Mouse (Mus musculus): ENCODE results near the gene Atg16l2. TPM values are rescaled to one million over a fixed set of nuclear protein-coding genes. Genes with fewer than 3 reads are reported as not detected.
A peak's percentile ranks its signal among the peaks of the same experiment; 100 is the strongest.

Atg16l2 gene
- polyA plus RNA-seq, 1 experiment from 2014 or later, result 13.1 TPM

DNA sequence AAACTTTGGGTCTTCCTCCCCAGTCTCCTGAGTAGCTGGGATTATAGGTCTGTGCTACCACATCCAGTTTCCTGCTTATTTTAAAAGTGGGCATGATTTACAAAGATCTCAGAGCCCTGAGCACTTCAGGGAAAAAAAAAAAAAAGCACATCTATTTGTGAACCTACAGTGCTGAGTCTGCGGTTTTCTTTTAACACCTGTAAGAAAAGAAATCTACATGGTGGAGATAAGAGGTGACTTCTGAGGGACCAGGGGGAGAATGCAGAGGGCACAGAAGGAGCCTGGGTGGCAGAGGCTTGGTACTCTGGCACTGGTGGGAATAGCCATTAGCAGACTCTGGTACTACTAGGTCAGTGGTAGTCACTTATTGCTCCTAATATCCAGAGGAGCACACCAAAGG lies 17.7 kb upstream of the Atg16l2 start:
- no peak overlapping the region for H3K4me3 ChIP-seq
- WGBS, result 88% methylated on average over 1 of the region's 1 CpGs
- 0 out of 2 replicates have a peak, but pooled peaks cover 3% of the 10 kb centered on the region for H3K36me3 ChIP-seq (replicated peaks)
- H3K4me1 ChIP-seq, result peaks cover 42% of the 10 kb centered on the region
- DNase-seq (ENCODE audit: low spot score), result no peak
- H3K9me3 ChIP-seq, result no peaks in the 10 kb centered on the region
- H3K27me3 ChIP-seq (replicated peaks; ENCODE audit: low read depth, poor library complexity, severe bottlenecking), result peaks cover 65% of the 10 kb centered on the region
- no peak overlapping the region for H3K27ac ChIP-seq (replicated peaks)

DNA sequence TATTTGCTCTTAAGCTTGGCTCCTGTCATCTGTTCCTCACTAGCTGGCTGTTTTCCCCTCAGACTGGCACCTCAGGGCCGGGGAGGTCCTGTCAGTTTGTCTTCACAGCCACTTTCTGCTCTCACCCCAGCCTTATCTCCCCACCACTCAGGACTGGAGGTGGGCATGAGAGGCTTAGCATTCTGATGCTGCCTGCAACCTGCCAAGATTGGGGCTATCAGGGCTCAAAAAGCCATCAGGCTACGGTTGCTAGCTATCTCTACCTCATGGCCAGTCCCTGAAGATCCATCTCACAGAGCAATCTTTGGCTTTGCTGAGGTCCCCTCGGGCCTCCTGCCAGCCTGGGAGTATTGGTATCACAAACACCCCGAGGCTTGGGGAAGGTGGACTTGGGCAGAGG lies 16.8 kb upstream of the Atg16l2 start:
- no peak overlapping the region for H3K4me3 ChIP-seq
- no peaks in the 10 kb centered on the region for H3K9me3 ChIP-seq
- peaks cover 36% of the 10 kb centered on the region for H3K4me1 ChIP-seq
- peaks cover 61% of the 10 kb centered on the region for H3K27me3 ChIP-seq (replicated peaks; ENCODE audit: low read depth, poor library complexity, severe bottlenecking)
- H3K36me3 ChIP-seq (replicated peaks), result 0 out of 2 replicates have a peak, but pooled peaks cover 3% of the 10 kb centered on the region
- no peak overlapping the region for H3K27ac ChIP-seq (replicated peaks)
- 68% methylated on average over 4 of the region's 4 CpGs for WGBS
- no peak for DNase-seq (ENCODE audit: low spot score)

GRCm38 (mm10) chr7:101317014-101317413 lies 15.0 kb upstream of the Atg16l2 start, which contains the start of gene Stard10:
Stard10 (plus strand) TSS chr7:101317086.
- H3K9me3 ChIP-seq, result no peaks in the 10 kb centered on the region
- H3K36me3 ChIP-seq (replicated peaks), result no peaks in the 10 kb centered on the region
- H3K4me3 ChIP-seq, result no peak within 1 kb of the TSS
- peaks cover 43% of the 10 kb centered on the region for H3K27me3 ChIP-seq (replicated peaks; ENCODE audit: low read depth, poor library complexity, severe bottlenecking)
- peaks cover 17% of the 10 kb centered on the region for H3K4me1 ChIP-seq
- WGBS, result 84% methylated on average over 3 of the region's 3 CpGs
- DNase-seq (ENCODE audit: low spot score), result no peak
- H3K27ac ChIP-seq (replicated peaks), result no peak within 1 kb of the TSS

GRCm38 (mm10) chr7:101316591-101317001 lies 14.5 kb upstream of the Atg16l2 start:
- Histone ChIP-seq H3K27me3 (replicated peaks; ENCODE audit: low read depth, poor library complexity, severe bottlenecking) (peaks cover 38% of the 10 kb centered on the region), H3K4me3 (no peak overlapping the region), H3K4me1 (peaks cover 13% of the 10 kb centered on the region), H3K9me3 (no peaks in the 10 kb centered on the region), H3K27ac (replicated peaks) (no peak overlapping the region), H3K36me3 (replicated peaks) (no peaks in the 10 kb centered on the region)
- 68% methylated on average over 6 of the region's 6 CpGs for WGBS
- DNase-seq (ENCODE audit: low spot score), result no peak

GRCm38 (mm10) chr7:101315699-101316098 lies 13.6 kb upstream of the Atg16l2 start:
- Histone ChIP-seq H3K9me3 (no peaks in the 10 kb centered on the region), H3K4me3 (no peak overlapping the region), H3K27me3 (replicated peaks; ENCODE audit: low read depth, poor library complexity, severe bottlenecking) (peaks cover 32% of the 10 kb centered on the region), H3K27ac (replicated peaks) (no peak overlapping the region), H3K4me1 (peaks cover 11% of the 10 kb centered on the region; the same call in 1 of the 2 replicates), H3K36me3 (replicated peaks) (no peaks in the 10 kb centered on the region)
- no peak for DNase-seq (ENCODE audit: low spot score)

DNA sequence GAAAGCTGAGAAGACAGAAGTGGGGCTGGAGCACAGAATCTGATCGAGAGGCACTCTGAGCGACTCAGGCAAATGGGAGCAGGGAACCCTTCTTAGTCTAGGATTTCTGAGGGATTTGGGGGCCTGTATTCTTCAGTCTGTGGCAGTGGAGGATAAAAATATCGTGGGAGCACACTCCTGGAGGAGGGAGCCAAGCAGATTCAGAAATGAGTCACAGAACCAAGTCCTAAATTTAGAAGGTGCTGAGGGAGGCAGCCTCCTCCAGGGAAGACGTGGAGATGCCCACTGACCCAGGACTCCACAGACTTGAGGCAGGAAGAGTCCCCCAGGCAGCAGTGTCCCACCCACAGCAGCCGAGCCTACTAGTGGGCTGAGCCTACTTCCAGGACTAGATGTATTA lies 12.3 kb upstream of the Atg16l2 start:
- no peaks in the 10 kb centered on the region for H3K9me3 ChIP-seq
- H3K27me3 ChIP-seq (replicated peaks; ENCODE audit: low read depth, poor library complexity, severe bottlenecking), result peaks cover 19% of the 10 kb centered on the region
- no peak for DNase-seq (ENCODE audit: low spot score)
- no peaks in the 10 kb centered on the region for H3K36me3 ChIP-seq (replicated peaks)
- H3K4me1 ChIP-seq, result peaks cover 11% of the 10 kb centered on the region; the same call in 1 of the 2 replicates
- no peak overlapping the region for H3K27ac ChIP-seq (replicated peaks)
- 65% methylated on average over 5 of the region's 5 CpGs for WGBS
- no peak overlapping the region for H3K4me3 ChIP-seq

GRCm38 (mm10) chr7:101313033-101313432 lies 11.0 kb upstream of the Atg16l2 start:
- H3K9me3 ChIP-seq, result no peaks in the 10 kb centered on the region
- H3K27ac ChIP-seq (replicated peaks), result no peak overlapping the region
- DNase-seq (ENCODE audit: low spot score), result no peak
- H3K4me3 ChIP-seq, result no peak overlapping the region
- H3K36me3 ChIP-seq (replicated peaks), result no peaks in the 10 kb centered on the region
- 89% methylated on average over 3 of the region's 3 CpGs for WGBS
- peaks cover 11% of the 10 kb centered on the region; the same call in 1 of the 2 replicates for H3K4me1 ChIP-seq
- peaks cover 5% of the 10 kb centered on the region for H3K27me3 ChIP-seq (replicated peaks; ENCODE audit: low read depth, poor library complexity, severe bottlenecking)

- WGBS, result 39% methylated on average over 2 of the region's 2 CpGs
- no peaks in the 10 kb centered on the region for H3K9me3 ChIP-seq
- DNase-seq (ENCODE audit: low spot score), result no peak
- H3K4me3 ChIP-seq, result peak overlapping the region; percentile 74
- H3K27me3 ChIP-seq (replicated peaks; ENCODE audit: low read depth, poor library complexity, severe bottlenecking), result no peaks in the 10 kb centered on the region
- H3K27ac ChIP-seq (replicated peaks), result peak overlapping the region; percentile 92
- H3K36me3 ChIP-seq (replicated peaks), result no peaks in the 10 kb centered on the region
- H3K4me1 ChIP-seq, result peaks cover 11% of the 10 kb centered on the region; the same call in 1 of the 2 replicates
Observed at GRCm38 (mm10) chr7:101311061-101311460, 9.0 kb upstream of the Atg16l2 start.

GRCm38 (mm10) chr7:101310327-101311028 lies 8.4 kb upstream of the Atg16l2 start:
- H3K9me3 ChIP-seq, result no peaks in the 10 kb centered on the region
- no peaks in the 10 kb centered on the region for H3K36me3 ChIP-seq (replicated peaks)
- peaks cover 11% of the 10 kb centered on the region; the same call in 1 of the 2 replicates for H3K4me1 ChIP-seq
- H3K4me3 ChIP-seq, result peak overlapping the region; percentile 74
- peak overlapping the region; percentile 92 for H3K27ac ChIP-seq (replicated peaks)
- DNase-seq (ENCODE audit: low spot score), result peak; percentile 97
- no peaks in the 10 kb centered on the region for H3K27me3 ChIP-seq (replicated peaks; ENCODE audit: low read depth, poor library complexity, severe bottlenecking)
- WGBS, result 1% methylated on average over 43 of the region's 43 CpGs

GRCm38 (mm10) chr7:101309985-101310326 lies 7.9 kb upstream of the Atg16l2 start:
- Histone ChIP-seq H3K27ac (replicated peaks) (peak overlapping the region; percentile 92), H3K36me3 (replicated peaks) (no peaks in the 10 kb centered on the region), H3K27me3 (replicated peaks; ENCODE audit: low read depth, poor library complexity, severe bottlenecking) (no peaks in the 10 kb centered on the region), H3K4me1 (peaks cover 11% of the 10 kb centered on the region; the same call in 1 of the 2 replicates), H3K4me3 (peak overlapping the region; percentile 74), H3K9me3 (no peaks in the 10 kb centered on the region)
- WGBS, result 40% methylated on average over 5 of the region's 5 CpGs
- DNase-seq (ENCODE audit: low spot score), result no peak

- no peaks in the 10 kb centered on the region for H3K36me3 ChIP-seq (replicated peaks)
- WGBS, result 47% methylated on average over 2 of the region's 2 CpGs
Observed at GRCm38 (mm10) chr7:101306841-101307240, 4.8 kb upstream of the Atg16l2 start.

GRCm38 (mm10) chr7:101302691-101303090 lies 640 bp upstream of the Atg16l2 start:
- 26% methylated on average over 7 of the region's 7 CpGs for WGBS

More at GRCm38 (mm10) chr7:101306841-101307240, 4.8 kb upstream of the Atg16l2 start:
- Histone ChIP-seq H3K4me1 (peaks cover 21% of the 10 kb centered on the region), H3K27ac (replicated peaks) (no peak overlapping the region), H3K27me3 (replicated peaks; ENCODE audit: low read depth, poor library complexity, severe bottlenecking) (0 out of 2 replicates have a peak, but pooled peaks cover 5% of the 10 kb centered on the region), H3K9me3 (no peaks in the 10 kb centered on the region), H3K4me3 (no peak overlapping the region)
- no peak for DNase-seq (ENCODE audit: low spot score)

DNA sequence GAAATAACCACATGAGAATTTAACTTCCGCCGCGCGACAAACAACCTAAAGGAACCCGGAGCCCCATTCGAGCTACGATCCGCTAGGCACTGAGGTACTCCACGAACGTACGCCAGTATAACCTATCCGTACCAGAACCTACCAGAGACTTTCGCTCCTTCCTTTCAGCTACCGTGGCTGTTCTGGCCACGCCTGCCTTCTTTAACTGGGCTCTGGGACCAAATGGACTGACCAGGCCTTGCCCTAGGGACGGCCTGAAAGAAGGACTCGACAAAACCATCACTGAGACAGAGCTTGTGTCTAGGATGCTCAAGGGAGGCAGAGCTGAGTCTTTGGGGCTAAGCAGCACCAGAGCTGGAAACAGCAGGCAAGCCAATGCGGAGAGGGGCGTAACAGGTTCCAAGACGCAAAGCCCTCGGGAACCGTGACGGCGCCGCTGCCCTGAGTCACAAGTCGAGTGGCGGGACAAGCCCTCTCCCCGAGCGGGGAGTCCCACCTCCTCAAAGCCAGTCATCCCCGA lies 630 bp downstream of the Atg16l2 start:
- no peak for DNase-seq (ENCODE audit: low spot score)
- Histone ChIP-seq H3K27me3 (replicated peaks; ENCODE audit: low read depth, poor library complexity, severe bottlenecking) (peaks cover 52% of the 10 kb centered on the region), H3K4me1 (peaks cover 41% of the 10 kb centered on the region), H3K27ac (replicated peaks) (peak overlapping the region; percentile 78), H3K36me3 (replicated peaks) (no peaks in the 10 kb centered on the region), H3K4me3 (peak overlapping the region; percentile 83), H3K9me3 (no peaks in the 10 kb centered on the region)
- WGBS, result under 1% methylated on average over 30 of the region's 30 CpGs

More at GRCm38 (mm10) chr7:101302691-101303090, 640 bp upstream of the Atg16l2 start:
- Histone ChIP-seq H3K9me3 (no peaks in the 10 kb centered on the region), H3K4me3 (peak overlapping the region; percentile 83), H3K36me3 (replicated peaks) (no peaks in the 10 kb centered on the region), H3K4me1 (peaks cover 30% of the 10 kb centered on the region), H3K27ac (replicated peaks) (peak overlapping the region; percentile 78), H3K27me3 (replicated peaks; ENCODE audit: low read depth, poor library complexity, severe bottlenecking) (peaks cover 40% of the 10 kb centered on the region)
- DNase-seq (ENCODE audit: low spot score), result no peak

All from embryonic facial prominence, embryonic 10.5 days (tissue).